In genomic region chr8:83175680-83176079, GRCm38 (mm10) we compare ENCODE assay signal across 16 mouse cellular contexts. TPM values are rescaled to one million over a fixed set of nuclear protein-coding genes. Genes with fewer than 3 reads are reported as not detected.
DNase-seq lines count a peak whose midpoint lies in the region; ATAC-seq lines count a peak whose summit lies in the region.
"Had no signal": no experiment of that assay in that cellular context is flagged by ENCODE, and none has a peak within 500 bp of the region (broad histone marks: within the 10 kb centered on the region; RNA-seq: fewer than 3 reads in every experiment).

No protein-coding gene starts in this region.

- no peaks in the 10 kb centered on the region for H3K36me3 ChIP-seq in midbrain, embryonic 12.5 days
- no peaks in the 10 kb centered on the region for H3K36me3 ChIP-seq in midbrain, embryonic 14.5 days (ENCODE audit: control insufficient read depth, insufficient read depth, low read length)
- H3K36me3 ChIP-seq: embryonic facial prominence, embryonic 12.5 days had no signal

- peak; percentile 86 for DNase-seq in heart, adult 11 months
- no peak for DNase-seq in heart, postnatal 25 days (ENCODE audit: low spot score)
- no peak for DNase-seq in midbrain, embryonic 14.5 days
- DNase-seq in cerebellum, postnatal 10 days, result peak; percentile 60 to 62
- peak; percentile 26 to 49 for DNase-seq in layer of hippocampus, postnatal 14 days (ENCODE audit: low spot score in 2 of 2)
- DNase-seq in embryo, embryonic 9.5 days (ENCODE audit: extremely low spot score), result no peak
- no peak for DNase-seq in embryo, embryonic 11 days
- DNase-seq: B cell, adult 2 months; heart, adult 2 months; heart, postnatal 14 days; kidney, adult 18-20 months; lung, postnatal 14 days had no signal

- H3K9me3 ChIP-seq in midbrain, embryonic 12.5 days, result no peaks in the 10 kb centered on the region
- H3K9me3 ChIP-seq in midbrain, embryonic 14.5 days (ENCODE audit: control insufficient read depth, low read length), result no peaks in the 10 kb centered on the region
- H3K9me3 ChIP-seq: embryonic facial prominence, embryonic 12.5 days had no signal

- intact Hi-C loops in heart, postnatal 25 days (cut with DNase I), result no loop called here

- no peak overlapping the region for H3K9ac ChIP-seq in midbrain, embryonic 12.5 days (replicated peaks)
- no peak overlapping the region for H3K9ac ChIP-seq in midbrain, embryonic 14.5 days (replicated peaks; ENCODE audit: low read length)
- H3K9ac ChIP-seq: embryonic facial prominence, embryonic 12.5 days had no signal

- peaks cover 42% of the 10 kb centered on the region for H3K4me1 ChIP-seq in midbrain, embryonic 12.5 days
- peaks cover 33% of the 10 kb centered on the region for H3K4me1 ChIP-seq in midbrain, embryonic 14.5 days (ENCODE audit: control insufficient read depth, insufficient read depth, low read length)

- no peak for ATAC-seq in midbrain, embryonic 12.5 days (ENCODE audit: low FRiP score, low read depth)
- ATAC-seq in midbrain, embryonic 14.5 days (ENCODE audit: low FRiP score, low TSS enrichment), result no peak

- H3K27ac ChIP-seq in midbrain, embryonic 12.5 days (replicated peaks), result peak overlapping the region; percentile 17
- H3K27ac ChIP-seq in midbrain, embryonic 14.5 days (replicated peaks; ENCODE audit: low read depth, low read length), result no peak overlapping the region
- H3K27ac ChIP-seq: embryonic facial prominence, embryonic 12.5 days; heart, adult 2 months had no signal

- no peak overlapping the region for H3K4me3 ChIP-seq in midbrain, embryonic 12.5 days
- no peak overlapping the region for H3K4me3 ChIP-seq in midbrain, embryonic 14.5 days (replicated peaks; ENCODE audit: low read depth, low read length)
- H3K4me3 ChIP-seq: embryonic facial prominence, embryonic 12.5 days; heart, adult 2 months had no signal

- 70% methylated on average over 10 of the region's 10 CpGs for WGBS in midbrain, embryonic 12.5 days
- WGBS in midbrain, embryonic 14.5 days, result 65% methylated on average over 10 of the region's 10 CpGs

- H3K27me3 ChIP-seq in midbrain, embryonic 12.5 days, result no peaks in the 10 kb centered on the region
- H3K27me3 ChIP-seq in midbrain, embryonic 14.5 days (ENCODE audit: control insufficient read depth, insufficient read depth, low read length), result no peaks in the 10 kb centered on the region
- H3K27me3 ChIP-seq: embryonic facial prominence, embryonic 12.5 days had no signal

- no peak overlapping the region for H3K4me2 ChIP-seq in midbrain, embryonic 12.5 days (replicated peaks)
- no peak overlapping the region for H3K4me2 ChIP-seq in midbrain, embryonic 14.5 days (ENCODE audit: low read length)
- H3K4me2 ChIP-seq: embryonic facial prominence, embryonic 12.5 days had no signal

RNA-seq across cellular contexts. Expression of gene Gm10645, which starts 9.7 kb away (rescaled TPM):
- under 1 TPM in 1 of 2 experiments, not detected in 1; 0.23 TPM for total RNA-seq in heart, postnatal 25 days (2021)
- 6.5 and 7.0 TPM in 2 replicates for polyA plus RNA-seq in midbrain, embryonic 12.5 days (2016; fragmentation: Nextera tagmentation; extraction: Ambion mirVana)
- polyA plus RNA-seq in midbrain, embryonic 14.5 days (2014; fragmentation: Nextera tagmentation; extraction: Ambion mirVana), result 9.3 and 13.1 TPM in 2 replicates
- total RNA-seq in layer of hippocampus, postnatal 14 days (2021), result 1 to 10 TPM; 1.2 to 1.3 TPM
- total RNA-seq: heart, postnatal 14 days; liver, adult 2 months; MEL had no signal

RNA-seq across cellular contexts. Expression of gene Tbc1d9, which starts 10.5 kb away (rescaled TPM):
- 1 to 10 TPM; 2.1 to 2.8 TPM for total RNA-seq in heart, postnatal 25 days (2021)
- 12.3 and 14.3 TPM in 2 replicates for polyA plus RNA-seq in midbrain, embryonic 12.5 days (2016; fragmentation: Nextera tagmentation; extraction: Ambion mirVana)
- 21.7 and 22.1 TPM in 2 replicates for polyA plus RNA-seq in midbrain, embryonic 14.5 days (2014; fragmentation: Nextera tagmentation; extraction: Ambion mirVana)
- total RNA-seq in layer of hippocampus, postnatal 14 days (2021), result 10 to 100 TPM; 81.2 to 87.7 TPM
- total RNA-seq: MEL had no signal

Comparison
In these comparisons a context has a peak if more than half of its experiments do, and no peak if none do; other contexts are left out.
1. DNase-seq: peak in heart, adult 11 months (single experiment), cerebellum, postnatal 10 days (2 of 2) and layer of hippocampus, postnatal 14 days (2 of 2); none in heart, postnatal 25 days (single experiment), midbrain, embryonic 14.5 days (single experiment), embryo, embryonic 9.5 days (single experiment) and embryo, embryonic 11 days (single experiment).
2. RNA of gene Tbc1d9, which starts 10.5 kb away (total RNA-seq): 81.2 to 87.7 TPM in layer of hippocampus, postnatal 14 days; 2.1 to 2.8 TPM in heart, postnatal 25 days; every median in the first group is over 10 times any median in the second.